Mouse (Mus musculus) bone marrow macrophage, adult 2 months (primary cell): ENCODE results near the gene Chchd2. TPM values are rescaled to one million over a fixed set of nuclear protein-coding genes. Genes with fewer than 3 reads are reported as not detected.

Experiments used
- H3K27ac ChIP-seq: 2 replicates; pipeline ENCODE4 v1.5.1; 2012; ENCODE audit warnings: low read depth, low read length; ENCODE audit not compliant: insufficient read depth
- H3K4me1 ChIP-seq: 2 replicates; pipeline ENCODE4 v1.6.1; 2012; ENCODE audit warnings: low read length; ENCODE audit not compliant: control insufficient read depth, insufficient read depth
- H3K4me3 ChIP-seq: 2 replicates; pipeline ENCODE4 v1.5.1; 2012; ENCODE audit warnings: mild to moderate bottlenecking, low read length, moderate library complexity; ENCODE audit not compliant: insufficient read depth
- CTCF ChIP-seq: IDR thresholded peaks from 2 replicates; pipeline ENCODE4 v1.5.1; 2012; ENCODE audit warnings: low read depth, mild to moderate bottlenecking, low read length, moderate library complexity
- POLR2A ChIP-seq: IDR thresholded peaks from 2 replicates; pipeline ENCODE4 v1.6.1; 2012; ENCODE audit warnings: mild to moderate bottlenecking, low read depth, low read length, borderline replicate concordance
- polyA plus RNA-seq: library from polyadenylated mRNA; stranded (reverse); fragments of >200 nt; gene quantifications from 2 replicates; pipeline ENCODE4 v1.2.4, GENCODE M21; 2012; ENCODE audit not compliant: missing spikeins, insufficient read depth, insufficient read length

The Chchd2 gene
- polyA plus RNA-seq, 1 experiment = 253 TPM

DNA sequence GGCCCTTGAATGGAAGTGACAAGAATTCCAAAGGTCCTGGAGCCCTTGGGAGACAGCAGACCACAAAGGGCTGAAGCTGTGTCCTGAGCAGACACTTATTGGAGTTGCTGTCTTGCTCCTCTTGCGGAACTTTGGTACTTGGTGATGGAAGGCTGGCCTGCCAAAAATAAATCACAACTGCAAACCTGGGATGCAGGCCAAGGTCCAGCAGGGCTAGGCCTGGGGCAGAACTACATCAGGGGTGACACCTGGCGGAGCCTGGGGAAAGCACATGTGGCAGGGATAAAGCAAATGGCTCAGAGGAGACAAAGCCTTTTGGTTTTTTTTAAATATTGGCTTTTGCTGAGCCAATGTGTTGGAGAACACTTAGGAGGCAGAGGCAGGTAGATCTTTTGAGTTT, 8.3 kb downstream of the Chchd2 start:
- no peak overlapping the region for H3K4me3 ChIP-seq
- TF ChIP-seq CTCF (no peak), POLR2A (no peak)
- no peaks in the 10 kb centered on the region for H3K4me1 ChIP-seq
- no peak overlapping the region for H3K27ac ChIP-seq

DNA sequence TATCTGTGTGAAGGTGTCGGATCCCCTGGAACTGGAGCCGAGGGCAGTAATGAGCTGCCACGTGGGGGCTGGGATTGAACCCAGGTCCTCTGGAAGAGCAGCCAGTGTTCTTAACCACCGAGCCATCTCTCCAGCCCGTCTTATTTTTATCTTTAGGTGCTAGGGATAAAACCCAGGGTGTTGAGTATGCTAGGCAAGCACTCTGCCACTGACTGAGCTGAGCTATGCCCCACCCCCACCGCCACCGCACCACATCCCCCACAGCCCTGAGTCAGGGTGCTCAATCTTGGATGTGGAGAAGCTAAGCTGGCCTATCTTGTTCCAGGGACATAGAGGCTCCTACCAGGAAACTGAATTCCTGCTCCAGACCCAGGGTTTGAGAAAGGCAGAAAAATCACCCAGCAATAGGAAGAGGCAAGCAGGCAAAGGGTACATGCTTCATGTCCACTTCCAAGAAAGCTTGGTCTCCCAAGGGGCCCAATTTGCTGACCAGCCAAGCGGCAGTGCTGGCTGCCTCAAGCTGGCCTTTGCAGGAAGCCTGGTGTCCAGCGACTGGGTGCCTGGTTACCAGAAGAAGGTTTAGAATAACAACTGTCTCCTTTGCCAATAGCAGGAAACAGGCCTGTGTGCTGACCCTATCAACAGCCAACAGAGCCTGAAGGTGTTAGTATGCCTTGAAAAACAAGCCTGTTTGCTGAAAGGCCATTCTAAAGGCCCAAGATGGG, 9.4 kb downstream of the Chchd2 start:
- Histone ChIP-seq H3K4me1 (no peaks in the 10 kb centered on the region), H3K27ac (no peak overlapping the region), H3K4me3 (no peak overlapping the region)
- no peak for TF ChIP-seq POLR2A
- no peak for TF ChIP-seq CTCF

DNA sequence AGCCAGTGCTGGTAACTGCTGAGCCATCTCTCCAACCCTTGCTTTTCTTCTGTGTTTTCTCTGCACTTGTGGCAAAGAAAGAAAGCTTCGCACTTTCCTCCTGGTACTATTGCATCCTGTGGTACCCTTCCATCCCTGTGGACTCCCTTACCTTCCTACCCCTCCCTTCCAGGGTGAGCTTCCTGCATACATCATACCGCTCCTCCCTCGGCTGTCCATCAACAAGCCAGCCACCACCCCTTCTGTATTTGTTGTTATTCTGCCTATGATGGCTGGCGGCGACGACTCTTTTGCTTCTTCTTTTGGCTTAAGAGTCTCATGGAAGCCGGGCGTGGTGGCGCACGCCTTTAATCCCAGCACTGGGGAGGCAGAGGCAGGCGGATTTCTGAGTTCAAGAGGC, 12.2 kb downstream of the Chchd2 start:
- no peaks in the 10 kb centered on the region for H3K4me1 ChIP-seq
- H3K4me3 ChIP-seq = no peak overlapping the region
- TF ChIP-seq POLR2A = no peak
- TF ChIP-seq CTCF = no peak
- no peak overlapping the region for H3K27ac ChIP-seq

DNA sequence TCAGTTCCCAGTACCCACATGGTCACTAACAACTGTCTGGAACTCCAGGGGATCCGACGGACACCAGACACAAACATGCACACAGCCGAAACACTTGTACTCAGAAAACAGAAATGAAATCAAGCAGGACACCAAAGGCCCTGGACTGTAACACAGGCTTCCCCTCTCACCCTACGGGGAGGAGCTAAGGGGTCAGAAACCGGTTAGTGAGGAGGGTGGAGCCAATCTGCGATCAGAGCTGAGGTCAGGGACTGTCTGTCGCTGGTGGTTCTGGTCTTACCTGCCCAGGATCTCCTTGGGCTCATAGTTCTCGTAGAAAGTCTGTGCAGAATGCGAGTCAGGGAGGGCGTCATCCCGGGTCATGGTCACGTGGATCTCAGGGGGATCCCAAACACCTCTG, 13.3 kb downstream of the Chchd2 start:
- no peaks in the 10 kb centered on the region for H3K4me1 ChIP-seq

DNA sequence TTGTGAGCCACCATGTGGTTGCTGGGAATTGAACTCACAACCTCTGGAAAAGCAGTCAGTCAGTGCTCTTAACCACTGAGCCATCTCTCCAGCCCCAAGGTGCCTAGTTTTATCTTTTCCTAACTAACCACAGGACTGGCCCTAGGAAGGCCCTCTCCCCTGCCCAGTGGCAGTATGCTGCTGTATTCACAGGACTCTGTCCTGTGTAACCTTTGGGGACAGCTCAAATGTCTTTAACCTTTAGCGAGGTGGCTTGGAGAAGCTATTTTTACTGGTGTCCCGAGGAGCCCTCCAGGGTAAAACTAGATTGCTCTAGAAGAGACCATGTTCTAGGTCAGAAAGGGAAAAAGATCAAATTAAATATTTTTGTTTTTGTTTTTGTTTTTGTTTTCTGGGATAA, 16.0 kb downstream of the Chchd2 start:
- TF ChIP-seq CTCF (no peak), POLR2A (no peak)
- no peak overlapping the region for H3K27ac ChIP-seq
- no peaks in the 10 kb centered on the region for H3K4me1 ChIP-seq

More for the DNA sequence above, 13.3 kb downstream of the Chchd2 start:
- H3K27ac ChIP-seq = no peak overlapping the region
- TF ChIP-seq CTCF = no peak
- TF ChIP-seq POLR2A = no peak
- no peak overlapping the region for H3K4me3 ChIP-seq

DNA sequence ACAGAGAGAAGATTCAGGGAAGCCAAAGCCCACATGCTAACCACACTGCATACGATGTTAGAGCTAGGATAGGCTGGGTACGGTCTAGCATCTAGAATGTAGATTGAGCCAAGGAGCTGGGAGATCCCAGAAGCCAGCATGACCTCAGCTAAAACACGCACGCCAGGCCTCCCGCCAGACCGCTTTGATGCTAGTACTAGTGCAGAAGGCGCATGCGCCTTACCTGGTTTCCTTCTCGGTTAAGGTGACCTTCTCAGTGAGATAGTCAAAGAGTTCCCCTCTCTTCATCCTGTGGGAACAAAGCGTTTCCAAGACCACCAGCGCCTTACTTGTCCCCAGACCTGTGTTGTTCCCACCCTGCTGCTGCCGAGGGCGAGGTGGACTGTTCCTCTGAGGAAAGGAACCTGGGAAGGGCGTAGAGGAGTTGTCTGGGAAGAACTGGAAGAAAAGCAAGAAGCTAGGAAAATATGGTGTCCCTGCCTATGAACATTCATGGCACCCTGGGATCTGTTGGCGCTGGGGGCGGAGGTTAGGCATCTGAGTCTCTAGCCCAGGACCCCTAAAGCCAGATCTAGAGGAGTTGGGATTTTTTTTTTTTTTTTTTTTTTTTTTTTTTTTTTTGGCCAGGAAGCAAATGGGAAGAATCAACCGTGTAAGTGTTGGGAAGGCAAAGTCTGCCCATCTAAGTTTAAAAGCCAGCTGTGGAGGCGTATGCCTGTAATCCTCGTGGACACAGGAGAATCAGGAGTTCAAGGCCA, 17.9 kb downstream of the Chchd2 start:
- TF ChIP-seq POLR2A (no peak), CTCF (no peak)

More for the DNA sequence above, 16.0 kb downstream of the Chchd2 start:
- no peak overlapping the region for H3K4me3 ChIP-seq

DNA sequence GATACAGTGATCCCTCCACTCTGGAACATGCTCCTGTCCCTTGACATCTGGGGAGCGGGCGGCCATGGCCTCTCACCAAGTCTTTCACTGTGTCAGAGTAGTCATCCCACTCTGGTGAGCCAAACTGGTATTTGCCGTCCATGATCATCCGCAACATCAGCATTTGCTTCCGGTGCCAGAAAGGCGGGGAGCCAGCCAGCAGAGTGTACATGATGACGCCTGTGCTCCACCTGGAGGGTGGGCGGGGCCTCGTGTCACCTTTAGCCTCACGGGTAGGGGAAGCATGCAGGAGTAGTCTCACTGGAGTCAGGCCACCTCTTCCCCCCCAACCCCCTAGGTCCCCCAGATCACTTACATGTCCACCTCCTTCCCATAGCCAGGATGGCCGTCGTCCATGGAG, 21.4 kb downstream of the Chchd2 start:
- H3K4me3 ChIP-seq = no peak overlapping the region
- no peak for TF ChIP-seq POLR2A
- H3K4me1 ChIP-seq = no peaks in the 10 kb centered on the region
- no peak overlapping the region for H3K27ac ChIP-seq

More for the DNA sequence above, 17.9 kb downstream of the Chchd2 start:
- Histone ChIP-seq H3K4me1 (no peaks in the 10 kb centered on the region), H3K27ac (no peak overlapping the region), H3K4me3 (no peak overlapping the region)

DNA sequence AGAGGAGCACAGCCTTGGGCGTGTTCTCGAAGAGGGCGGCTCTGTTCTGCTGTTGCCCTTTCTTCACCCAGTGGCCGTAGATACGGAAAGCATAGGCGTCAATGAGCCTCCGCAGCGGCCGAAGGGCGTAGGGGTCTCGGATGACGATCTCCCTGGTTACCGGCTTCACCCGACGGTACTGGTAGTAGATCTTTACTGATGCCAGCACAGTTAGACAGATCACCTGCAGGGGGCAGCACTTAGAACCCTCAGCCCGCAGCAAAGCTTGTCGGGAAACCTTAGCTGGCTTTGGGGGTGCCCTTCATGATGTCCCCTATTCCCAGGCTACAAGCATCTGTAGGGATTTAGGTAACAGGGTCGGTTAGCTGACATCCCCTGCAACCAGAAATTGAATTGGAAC, 22.8 kb downstream of the Chchd2 start:
- Histone ChIP-seq H3K27ac (no peak overlapping the region), H3K4me1 (no peaks in the 10 kb centered on the region), H3K4me3 (no peak overlapping the region)
- TF ChIP-seq CTCF (peak; percentile 32; the same call in 1 of the 2 replicates), POLR2A (no peak)

DNA sequence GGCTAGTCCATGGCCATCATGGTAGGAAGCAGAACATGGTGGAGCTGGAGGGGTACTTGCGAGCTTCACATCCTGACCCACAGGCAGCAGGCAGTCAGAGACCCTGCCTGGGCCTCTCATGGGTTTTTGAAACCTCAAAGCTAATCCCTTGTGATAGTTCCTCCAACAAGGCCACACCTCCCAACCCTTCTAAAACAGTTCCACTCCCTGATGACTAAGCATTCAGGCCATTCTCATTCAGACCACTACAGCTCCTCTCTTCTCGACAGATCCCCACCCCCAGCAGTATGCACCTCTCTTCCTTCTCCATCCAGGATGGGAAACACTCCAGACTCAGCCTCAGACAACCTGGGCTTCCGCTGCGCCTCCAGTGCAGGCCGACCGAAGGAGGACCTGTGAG, 24.9 kb downstream of the Chchd2 start:
- TF ChIP-seq CTCF (no peak), POLR2A (no peak)
- no peak overlapping the region for H3K4me3 ChIP-seq

DNA sequence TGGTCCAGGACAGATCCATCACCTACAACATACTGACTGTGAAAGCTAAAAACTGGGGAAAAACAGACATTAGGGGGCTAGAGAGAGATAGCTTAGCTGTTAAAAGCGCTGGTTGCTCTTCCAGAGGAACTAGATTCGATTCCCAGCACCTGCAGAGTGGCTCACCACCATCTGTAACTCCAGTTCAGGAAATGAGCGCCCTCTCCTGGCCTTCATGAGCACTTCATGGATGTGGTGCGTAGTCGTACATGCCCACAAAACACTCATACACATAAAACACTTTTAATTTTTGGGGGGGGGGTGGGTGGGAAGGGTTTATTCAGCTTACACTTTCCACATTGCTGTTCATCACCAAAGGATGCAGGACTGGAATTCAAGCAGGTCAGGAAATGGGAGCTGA, 30.9 kb downstream of the Chchd2 start:
- Histone ChIP-seq H3K27ac (no peak overlapping the region), H3K4me1 (no peaks in the 10 kb centered on the region), H3K4me3 (no peak overlapping the region)
- TF ChIP-seq POLR2A = no peak
- no peak for TF ChIP-seq CTCF

More for the DNA sequence above, 24.9 kb downstream of the Chchd2 start:
- H3K27ac ChIP-seq = no peak overlapping the region
- no peaks in the 10 kb centered on the region for H3K4me1 ChIP-seq
